ENCODE assay signal across 25 mouse cellular contexts in genomic region chr9:98352332-98352731, GRCm38 (mm10).
DNase-seq lines count a peak whose midpoint lies in the region; ATAC-seq and TF ChIP-seq lines count a peak whose summit lies in the region.
"Had no signal": no experiment of that assay in that cellular context is flagged by ENCODE, and none has a peak within 500 bp of the region (broad histone marks: within the 10 kb centered on the region; RNA-seq: fewer than 3 reads in every experiment).

No protein-coding gene starts in this region.

- no peaks in the 10 kb centered on the region for H3K9me3 ChIP-seq in intestine, embryonic 14.5 days (ENCODE audit: control insufficient read depth, low read length)
- no peaks in the 10 kb centered on the region for H3K9me3 ChIP-seq in intestine, embryonic 16.5 days (ENCODE audit: control insufficient read depth, low read length)
- no peaks in the 10 kb centered on the region for H3K9me3 ChIP-seq in stomach, embryonic 14.5 days (ENCODE audit: control insufficient read depth, low read depth, low read length)
- H3K9me3 ChIP-seq in stomach, postnatal 0 days (ENCODE audit: control insufficient read depth, low read length), result no peaks in the 10 kb centered on the region
- H3K9me3 ChIP-seq in midbrain, embryonic 10.5 days (replicated peaks), result no peaks in the 10 kb centered on the region
- H3K9me3 ChIP-seq: embryonic facial prominence, embryonic 10.5 days; embryonic facial prominence, embryonic 12.5 days; forebrain, embryonic 13.5 days; G1E had no signal

- H3K9ac ChIP-seq in intestine, embryonic 14.5 days (ENCODE audit: low read length), result no peak overlapping the region
- no peak overlapping the region for H3K9ac ChIP-seq in intestine, embryonic 16.5 days (ENCODE audit: low read depth, low read length)
- H3K9ac ChIP-seq in stomach, embryonic 14.5 days (replicated peaks; ENCODE audit: low read depth, low read length), result no peak overlapping the region
- H3K9ac ChIP-seq in stomach, postnatal 0 days (ENCODE audit: low read length), result no peak overlapping the region
- H3K9ac ChIP-seq: embryonic facial prominence, embryonic 12.5 days; forebrain, embryonic 13.5 days had no signal

- peak; percentile 55; the same call in 1 of the 2 replicates for ATAC-seq in intestine, embryonic 14.5 days (replicated peaks; ENCODE audit: low FRiP score, low TSS enrichment, low read depth)
- ATAC-seq in intestine, embryonic 16.5 days, result peak; percentile 92
- ATAC-seq in stomach, embryonic 14.5 days (ENCODE audit: insufficient number of reproducible peaks, insufficient read depth, low FRiP score, low read depth), result peak; percentile 30; the same call in 1 of the 2 replicates
- no peak for ATAC-seq in stomach, postnatal 0 days (ENCODE audit: low FRiP score, low TSS enrichment)
- ATAC-seq: activated CD4-positive, CD25-positive, alpha-beta regulatory T cell, adult 4 months; CD4-positive, CD25-positive, alpha-beta regulatory T cell, adult 4 months; forebrain, embryonic 13.5 days; Patski had no signal

- H3K4me3 ChIP-seq in intestine, embryonic 14.5 days (ENCODE audit: low read depth, low read length), result no peak overlapping the region
- no peak overlapping the region for H3K4me3 ChIP-seq in intestine, embryonic 16.5 days (ENCODE audit: low read length)
- no peak overlapping the region for H3K4me3 ChIP-seq in stomach, embryonic 14.5 days (ENCODE audit: low read depth, low read length)
- no peak overlapping the region for H3K4me3 ChIP-seq in stomach, postnatal 0 days (ENCODE audit: low read depth, low read length)
- no peak overlapping the region for H3K4me3 ChIP-seq in midbrain, embryonic 10.5 days
- H3K4me3 ChIP-seq: embryonic facial prominence, embryonic 10.5 days; embryonic facial prominence, embryonic 12.5 days; forebrain, embryonic 13.5 days had no signal

- no peaks in the 10 kb centered on the region for H3K36me3 ChIP-seq in intestine, embryonic 14.5 days (ENCODE audit: control insufficient read depth, insufficient read depth, low read length)
- no peaks in the 10 kb centered on the region for H3K36me3 ChIP-seq in intestine, embryonic 16.5 days (ENCODE audit: control insufficient read depth, insufficient read depth, low read length)
- H3K36me3 ChIP-seq in stomach, embryonic 14.5 days (ENCODE audit: control insufficient read depth, insufficient read depth, low read length), result no peaks in the 10 kb centered on the region
- H3K36me3 ChIP-seq in stomach, postnatal 0 days (ENCODE audit: control insufficient read depth, insufficient read depth, low read length), result no peaks in the 10 kb centered on the region
- no peaks in the 10 kb centered on the region for H3K36me3 ChIP-seq in midbrain, embryonic 10.5 days
- H3K36me3 ChIP-seq: embryonic facial prominence, embryonic 10.5 days; embryonic facial prominence, embryonic 12.5 days had no signal

- WGBS in intestine, embryonic 14.5 days, result 59% methylated on average over 6 of the region's 6 CpGs
- 47% methylated on average over 6 of the region's 6 CpGs for WGBS in intestine, embryonic 16.5 days
- WGBS in stomach, embryonic 14.5 days, result 60% methylated on average over 6 of the region's 6 CpGs
- 58% methylated on average over 6 of the region's 6 CpGs for WGBS in stomach, postnatal 0 days
- WGBS in midbrain, embryonic 10.5 days, result 90% methylated on average over 6 of the region's 6 CpGs

- no peak overlapping the region for H3K4me2 ChIP-seq in intestine, embryonic 14.5 days (ENCODE audit: low read length)
- H3K4me2 ChIP-seq in intestine, embryonic 16.5 days (ENCODE audit: low read depth, low read length), result no peak overlapping the region
- no peak overlapping the region for H3K4me2 ChIP-seq in stomach, embryonic 14.5 days (replicated peaks; ENCODE audit: low read depth, low read length)
- H3K4me2 ChIP-seq in stomach, postnatal 0 days (replicated peaks; ENCODE audit: low read depth), result no peak overlapping the region
- H3K4me2 ChIP-seq: embryonic facial prominence, embryonic 12.5 days; forebrain, embryonic 13.5 days had no signal

- H3K27me3 ChIP-seq in intestine, embryonic 14.5 days (replicated peaks; ENCODE audit: control insufficient read depth, insufficient read depth, low read length), result no peaks in the 10 kb centered on the region
- H3K27me3 ChIP-seq in intestine, embryonic 16.5 days (replicated peaks; ENCODE audit: control insufficient read depth, insufficient read depth, low read length), result no peaks in the 10 kb centered on the region
- H3K27me3 ChIP-seq in stomach, embryonic 14.5 days (ENCODE audit: control insufficient read depth, insufficient read depth, low read length), result no peaks in the 10 kb centered on the region
- H3K27me3 ChIP-seq in stomach, postnatal 0 days (ENCODE audit: control insufficient read depth, insufficient read depth, low read length), result no peaks in the 10 kb centered on the region
- no peaks in the 10 kb centered on the region for H3K27me3 ChIP-seq in midbrain, embryonic 10.5 days (ENCODE audit: low read depth, poor library complexity, severe bottlenecking)
- H3K27me3 ChIP-seq: CH12.LX; embryonic facial prominence, embryonic 12.5 days; forebrain, embryonic 13.5 days; Patski had no signal

- no peak overlapping the region for H3K27ac ChIP-seq in intestine, embryonic 14.5 days (ENCODE audit: low read depth)
- H3K27ac ChIP-seq in intestine, embryonic 16.5 days (ENCODE audit: low read length), result no peak overlapping the region; the same call in 1 of the 2 replicates
- no peak overlapping the region for H3K27ac ChIP-seq in stomach, embryonic 14.5 days (ENCODE audit: low read length)
- H3K27ac ChIP-seq in stomach, postnatal 0 days (replicated peaks), result no peak overlapping the region
- H3K27ac ChIP-seq in midbrain, embryonic 10.5 days (replicated peaks), result no peak overlapping the region
- H3K27ac ChIP-seq: embryonic facial prominence, embryonic 10.5 days; embryonic facial prominence, embryonic 12.5 days; forebrain, embryonic 13.5 days had no signal

- TF ChIP-seq CTCF in stomach, postnatal 0 days (IDR thresholded peaks at IDR 0.05; ENCODE audit: low read depth), result no peak

- no peak for TF ChIP-seq EP300 in stomach, postnatal 0 days (optimal IDR thresholded peaks at IDR 0.05)

- no peak for DNase-seq in intestine, embryonic 14.5 days (ENCODE audit: low spot score)
- peak; percentile 17 for DNase-seq in stomach, postnatal 0 days (ENCODE audit: low spot score)
- no peak for DNase-seq in midbrain, embryonic 10.5 days (ENCODE audit: low spot score)
- DNase-seq in left cerebral cortex, postnatal 4 days, result no peak
- DNase-seq in gastrocnemius, postnatal 25 days, result no peak
- no peak for DNase-seq in thymus, postnatal 36 days
- DNase-seq: adrenal gland, adult 8-10 months; adrenal gland, postnatal 14 days; adrenal gland, postnatal 36 days; B cell, adult 2 months; cerebellum, adult 11-12 months; cerebellum, adult 2 months; cerebellum, adult 9-10 months; cerebellum, postnatal 10 days; cerebellum, postnatal 25 days had no signal

- intact Hi-C loops in left cerebral cortex, postnatal 4 days (cut with DNase I), result no loop called here

- H3K4me1 ChIP-seq in intestine, embryonic 14.5 days (replicated peaks; ENCODE audit: control insufficient read depth, insufficient read depth, low read length), result 0 out of 2 replicates have a peak, but pooled peaks cover 5% of the 10 kb centered on the region
- peaks cover 14% of the 10 kb centered on the region for H3K4me1 ChIP-seq in intestine, embryonic 16.5 days (ENCODE audit: control insufficient read depth, insufficient read depth, low read length)
- 0 out of 2 replicates have a peak, but pooled peaks cover 4% of the 10 kb centered on the region for H3K4me1 ChIP-seq in stomach, embryonic 14.5 days (ENCODE audit: control insufficient read depth, insufficient read depth, low read length)
- no peaks in the 10 kb centered on the region for H3K4me1 ChIP-seq in stomach, postnatal 0 days (replicated peaks; ENCODE audit: control insufficient read depth, insufficient read depth)
- H3K4me1 ChIP-seq in midbrain, embryonic 10.5 days, result peaks cover 18% of the 10 kb centered on the region
- H3K4me1 ChIP-seq: embryonic facial prominence, embryonic 12.5 days had no signal
